Mouse (Mus musculus) urinary bladder, postnatal 14 days (tissue): ENCODE measurements around the gene Uqcc3.
"Not testable (repeated sequence)": the region's sequence is repeated elsewhere in the genome, so short reads cannot be mapped to it uniquely, and the experiment has no call there.

Experiments used
- DNase-seq: peaks from one replicate; pipeline ENCODE4 v3.0.0; 2021; ENCODE audit warnings: low spot score

Gene Uqcc3

DNA sequence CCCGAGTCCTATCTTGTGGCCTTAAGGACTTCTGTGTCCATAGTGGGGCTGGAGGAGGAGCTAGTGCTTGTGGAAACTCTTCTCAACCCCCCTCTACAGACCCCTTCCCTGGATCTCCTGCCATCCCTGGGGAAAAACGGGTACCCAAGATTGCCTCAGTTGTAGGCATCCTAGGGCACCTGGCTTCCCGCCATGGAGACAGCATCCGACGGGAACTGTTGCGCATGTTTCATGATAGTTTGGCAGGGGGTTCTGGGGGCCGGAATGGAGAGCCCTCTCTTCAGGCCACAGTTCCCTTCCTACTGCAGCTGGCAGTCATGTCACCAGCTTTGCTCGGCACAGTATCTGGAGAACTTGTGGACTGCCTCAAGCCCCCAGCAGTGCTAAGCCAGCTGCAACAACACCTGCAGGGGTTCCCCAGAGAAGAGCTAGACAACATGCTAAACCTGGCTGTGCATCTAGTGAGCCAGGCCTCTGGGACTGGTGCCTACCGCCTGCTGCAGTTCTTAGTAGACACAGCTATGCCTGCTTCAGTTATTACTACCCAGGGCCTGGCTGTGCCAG lies 14.8 kb upstream of the Uqcc3 start:
- DNase-seq = no peak

DNA sequence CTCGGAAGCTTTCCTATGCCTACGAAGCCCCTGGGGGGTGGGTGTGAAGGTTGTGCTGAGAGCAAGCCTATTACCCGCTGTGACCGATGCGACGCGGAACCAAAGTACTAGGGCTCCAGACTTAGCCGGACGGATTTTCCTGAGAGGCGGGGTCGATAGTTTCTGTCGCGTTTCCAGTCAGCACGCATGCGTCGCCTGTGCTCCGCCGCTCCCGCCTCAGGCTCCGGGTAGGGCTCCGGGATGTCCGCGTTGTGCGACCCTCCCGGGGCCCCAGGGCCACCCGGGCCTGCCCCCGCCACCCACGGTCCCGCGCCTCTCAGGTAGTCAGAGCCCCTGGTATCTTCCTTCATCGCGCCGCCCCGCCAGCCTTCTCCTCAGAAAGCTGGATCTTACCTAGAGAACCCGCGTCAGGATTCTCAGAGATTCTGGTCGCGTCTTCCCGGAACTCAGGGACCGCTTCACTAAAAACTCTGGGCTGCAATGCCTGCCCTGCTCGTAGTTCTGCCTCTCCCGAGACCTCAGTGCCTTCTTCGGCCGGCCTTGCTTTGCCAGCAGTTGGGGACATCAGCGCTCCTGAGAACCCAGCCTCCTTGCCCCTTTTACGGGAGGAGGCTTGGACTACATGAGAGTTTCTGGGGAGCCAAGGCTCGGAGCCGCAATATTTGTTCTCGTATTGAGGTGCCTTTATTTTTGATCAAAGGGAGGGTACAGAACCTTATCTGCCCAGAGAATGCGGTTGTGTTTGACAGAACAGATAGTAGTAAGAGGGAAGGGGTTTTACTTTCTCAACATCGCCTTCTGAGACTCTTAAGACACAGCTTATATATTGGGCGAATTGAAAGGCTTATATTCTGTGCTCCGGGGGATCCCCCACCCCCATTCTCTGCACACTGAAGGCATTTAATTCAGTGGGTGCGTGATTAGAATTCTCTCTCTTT lies 12.4 kb upstream of the Uqcc3 start, which contains the start of gene Ints5:
TSS of gene Ints5 (plus strand) at position 177 of the 938 bp plus-strand sequence.
- peak; percentile 84 for DNase-seq

DNA sequence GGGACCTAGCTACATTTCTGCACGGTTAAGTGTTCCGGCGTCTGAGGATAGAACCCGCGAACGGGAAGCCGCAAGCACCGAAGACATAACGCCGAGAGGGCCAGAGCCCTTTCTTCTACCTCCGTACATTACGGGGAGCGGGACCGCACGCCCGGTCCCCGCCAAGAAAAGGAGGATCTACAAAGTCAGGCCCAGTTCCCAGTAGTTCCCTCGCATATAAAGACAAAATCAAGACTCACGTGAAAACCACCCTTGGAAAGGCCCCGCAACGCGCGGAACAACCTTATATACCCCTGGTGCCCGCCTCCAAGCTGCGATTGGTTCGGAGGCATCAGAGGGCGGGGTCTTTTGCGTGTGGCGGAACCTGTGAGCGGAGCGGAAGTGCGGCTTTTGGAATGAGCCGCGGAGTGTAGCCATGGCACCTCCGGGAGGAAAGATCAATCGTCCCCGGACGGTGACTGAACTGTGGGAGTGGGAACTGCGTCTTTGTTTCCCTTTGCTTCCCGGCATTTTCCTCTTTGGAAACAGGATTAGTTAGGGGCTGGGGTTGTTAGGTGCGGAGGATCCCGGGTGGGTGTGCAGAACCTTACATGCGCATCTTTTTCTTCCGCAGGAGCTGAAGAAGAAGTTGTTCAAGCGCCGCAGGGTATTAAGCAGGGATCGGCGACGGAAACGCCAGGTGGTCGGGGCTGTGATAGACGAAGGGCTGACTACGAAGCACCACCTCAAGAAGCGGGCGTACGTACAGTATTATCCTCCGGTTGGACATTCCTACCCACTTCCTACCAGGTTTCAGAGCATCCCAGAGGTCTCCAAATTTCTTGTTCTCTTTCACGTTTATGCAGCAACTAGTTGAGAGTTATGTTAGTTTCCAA lies 8.0 kb upstream of the Uqcc3 start, which contains the start of the genes 1810009A15Rik and Gm49416:
TSS of gene 1810009A15Rik (plus strand) at position 343 of the 875 bp plus-strand sequence.
TSS of gene Gm49416 (plus strand) at position 416 of the 875 bp plus-strand sequence.
- peak; percentile 96 for DNase-seq

GRCm38 (mm10) chr19:8887585-8888463 lies 7.1 kb upstream of the Uqcc3 start:
- no peak for DNase-seq

GRCm38 (mm10) chr19:8886916-8887584 lies 6.3 kb upstream of the Uqcc3 start:
- no peak for DNase-seq

DNA sequence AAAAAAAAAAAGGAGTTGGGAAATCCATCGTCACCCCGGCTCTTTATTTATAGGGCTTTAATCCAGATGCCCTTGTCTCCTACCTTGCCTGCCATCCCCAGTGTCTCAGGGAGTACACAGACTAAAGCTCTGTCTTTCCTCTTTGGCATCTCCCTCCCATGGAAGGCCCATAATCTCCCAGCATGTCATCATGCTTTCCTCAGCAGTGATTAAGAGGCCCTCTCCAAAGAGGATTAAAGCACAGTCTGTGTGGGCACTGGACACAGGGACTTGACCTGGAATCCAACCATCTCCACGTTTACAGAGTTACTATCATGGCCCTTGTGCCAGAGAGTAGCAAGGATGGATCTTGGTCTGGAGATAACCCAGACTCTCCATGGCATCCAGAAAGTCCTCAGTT lies 2.9 kb upstream of the Uqcc3 start, which contains the start of the genes Lbhd1 and Gm49403:
TSS of gene Lbhd1 (plus strand) at position 117 of the 400 bp plus-strand sequence.
TSS of gene Gm49403 (plus strand) at position 315 of the 400 bp plus-strand sequence.
- DNase-seq = no peak

GRCm38 (mm10) chr19:8881034-8881392 lies 290 bp upstream of the Uqcc3 start:
- no peak for DNase-seq

- no peak for DNase-seq
These were observed 5.7 kb downstream of the Uqcc3 start for GRCm38 (mm10) chr19:8875031-8875430.

DNA sequence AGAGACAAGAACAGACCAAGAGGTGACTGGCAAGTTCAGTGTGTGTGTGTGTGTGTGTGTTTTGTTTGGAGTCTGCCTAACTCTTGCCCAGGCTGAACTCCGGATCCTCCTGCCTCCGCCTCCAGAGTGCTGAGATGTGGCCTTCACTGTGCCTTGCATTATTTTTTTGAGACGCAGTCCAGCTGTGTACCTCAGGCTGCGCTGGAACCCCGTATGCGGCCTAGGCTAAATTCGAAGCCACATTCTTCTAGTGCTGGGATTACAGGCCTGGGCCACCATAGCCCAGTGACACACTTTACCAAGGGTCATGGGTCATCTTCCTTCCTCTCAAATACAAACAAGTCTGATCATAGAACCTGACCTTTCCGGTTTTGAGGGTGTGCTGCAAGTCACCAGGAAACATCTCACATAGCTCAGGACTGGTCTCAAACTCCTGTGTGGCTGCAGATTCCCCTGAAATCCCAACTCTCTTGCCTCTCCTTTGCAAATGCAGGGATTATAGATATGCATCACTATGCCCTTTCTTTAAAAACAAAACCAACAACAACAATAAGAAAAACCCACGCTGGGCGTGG lies 8.4 kb downstream of the Uqcc3 start:
- no peak for DNase-seq

- DNase-seq = peak; percentile 97
These were observed 9.2 kb downstream of the Uqcc3 start, which contains the start of gene Ubxn1 for GRCm38 (mm10) chr19:8871267-8872186. Ubxn1 (plus strand) TSS chr19:8871496.

GRCm38 (mm10) chr19:8870838-8871237 lies 9.9 kb downstream of the Uqcc3 start:
- DNase-seq = no peak

- not testable (repeated sequence) for DNase-seq
These were observed 10.3 kb downstream of the Uqcc3 start for GRCm38 (mm10) chr19:8870381-8870780.

DNA sequence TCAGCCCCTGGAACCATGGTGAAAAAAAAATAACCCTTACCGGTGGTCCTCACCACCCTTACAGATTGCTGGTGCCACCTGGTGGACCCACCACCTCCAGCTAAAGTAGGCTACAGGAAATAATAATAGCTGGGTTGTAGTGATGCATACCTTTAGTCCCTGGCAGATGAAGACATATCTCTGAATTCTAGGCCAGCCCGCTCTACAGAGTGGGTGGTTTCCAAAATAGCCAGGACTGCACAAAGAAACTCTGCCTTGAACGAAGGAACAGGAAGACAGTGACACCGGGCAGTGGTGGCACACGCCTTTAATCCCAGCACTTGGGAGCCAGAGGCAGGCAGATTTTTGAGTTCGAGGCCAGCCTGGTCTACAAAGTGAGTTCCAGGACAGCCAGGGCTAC lies 16.5 kb downstream of the Uqcc3 start:
- no peak for DNase-seq

DNA sequence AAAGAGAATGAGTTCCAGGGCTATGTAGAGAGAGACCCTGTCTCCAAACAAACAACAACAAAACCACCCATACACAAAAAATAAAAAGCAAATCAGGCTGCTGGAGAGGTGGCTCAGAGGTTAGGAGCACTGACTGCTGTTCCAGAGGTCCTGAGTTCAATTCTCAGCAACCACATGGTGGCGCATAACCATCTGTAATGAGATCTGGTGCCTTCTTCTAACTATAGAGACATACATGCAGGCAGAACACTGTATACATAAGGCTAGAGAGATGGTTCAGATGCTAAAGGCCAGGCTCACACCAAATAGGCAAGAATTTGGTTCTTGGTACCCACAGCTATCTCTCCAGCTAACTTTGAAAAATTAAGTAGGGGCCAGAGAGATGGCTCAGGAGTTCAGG lies 21.7 kb downstream of the Uqcc3 start:
- DNase-seq = no peak

- peak; percentile 67 for DNase-seq
These were observed 23.0 kb downstream of the Uqcc3 start for GRCm38 (mm10) chr19:8857689-8858088.

- DNase-seq = no peak
These were observed 27.6 kb downstream of the Uqcc3 start for GRCm38 (mm10) chr19:8853117-8853516.

GRCm38 (mm10) chr19:8852236-8852928 lies 28.3 kb downstream of the Uqcc3 start:
- DNase-seq = no peak

DNA sequence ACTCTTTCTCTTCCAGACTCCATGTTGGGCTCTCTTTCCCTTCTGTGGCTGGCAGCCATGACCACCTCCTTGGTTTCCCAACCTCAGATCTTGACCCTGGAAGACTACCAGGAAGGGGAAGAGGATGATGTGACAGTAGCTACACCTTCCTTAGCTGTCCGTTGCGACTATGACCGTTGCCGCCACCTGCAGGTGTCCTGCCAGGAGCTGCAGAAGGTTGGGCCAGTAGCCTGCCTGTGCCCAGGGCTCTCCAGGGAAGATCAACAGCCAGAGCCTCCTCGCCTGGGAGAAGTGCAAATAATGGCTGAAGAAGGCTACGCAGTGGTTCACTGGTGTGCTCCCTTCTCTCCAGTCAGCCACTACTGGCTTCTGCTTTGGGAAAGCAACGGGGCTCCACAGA lies 29.1 kb downstream of the Uqcc3 start:
- DNase-seq = no peak
